Mouse (Mus musculus) bone marrow macrophage, adult 2 months (primary cell): ENCODE data around the gene 1110051M20Rik.

Experiments used
- CTCF ChIP-seq: IDR thresholded peaks from 2 replicates; pipeline ENCODE4 v1.5.1; 2012; ENCODE audit warnings: low read depth, mild to moderate bottlenecking, low read length, moderate library complexity
- POLR2A ChIP-seq: IDR thresholded peaks from 2 replicates; pipeline ENCODE4 v1.6.1; 2012; ENCODE audit warnings: mild to moderate bottlenecking, low read depth, low read length, borderline replicate concordance

GRCm38 (mm10) chr2:91484698-91485097 lies 40.2 kb upstream of the 1110051M20Rik start:
- no peak for TF ChIP-seq CTCF
- TF ChIP-seq POLR2A: no peak
